Mouse (Mus musculus): Measurements from ENCODE around the gene Nek7. TPM values are rescaled to one million over a fixed set of nuclear protein-coding genes. Genes with fewer than 3 reads are reported as not detected.
A peak's percentile ranks its signal among the peaks of the same experiment; 100 is the strongest.

Nek7 gene
- polyA plus RNA-seq, 1 experiment from 2014 or later = 11.0 TPM

GRCm38 (mm10) chr1:138559213-138560101, 60.5 kb downstream of the Nek7 start:
- Histone ChIP-seq H3K36me3 (no peaks in the 10 kb centered on the region), H3K9me3 (no peaks in the 10 kb centered on the region), H3K4me3 (no peak overlapping the region), H3K4me2 (peak overlapping the region; percentile 26), H3K4me1 (replicated peaks) (peaks cover 5% of the 10 kb centered on the region; the same call in 1 of the 2 replicates), H3K9ac (no peak overlapping the region), H3K27ac (replicated peaks) (no peak overlapping the region), H3K27me3 (no peaks in the 10 kb centered on the region)
- peak; percentile 63 for ATAC-seq (ENCODE audit: low FRiP score, low read depth)
- WGBS = 15% methylated on average over 12 of the region's 12 CpGs

- no peaks in the 10 kb centered on the region for H3K9me3 ChIP-seq
- no peak overlapping the region for H3K27ac ChIP-seq (replicated peaks)
- H3K36me3 ChIP-seq = no peaks in the 10 kb centered on the region
- WGBS = 72% methylated on average over 3 of the region's 3 CpGs
- peaks cover 5% of the 10 kb centered on the region; the same call in 1 of the 2 replicates for H3K4me1 ChIP-seq (replicated peaks)
- H3K27me3 ChIP-seq = no peaks in the 10 kb centered on the region
- no peak overlapping the region for H3K4me2 ChIP-seq
- no peak overlapping the region for H3K4me3 ChIP-seq
- no peak overlapping the region for H3K9ac ChIP-seq
- ATAC-seq (ENCODE audit: low FRiP score, low read depth) = no peak
Measured at GRCm38 (mm10) chr1:138558342-138558741, 61.6 kb downstream of the Nek7 start.

DNA sequence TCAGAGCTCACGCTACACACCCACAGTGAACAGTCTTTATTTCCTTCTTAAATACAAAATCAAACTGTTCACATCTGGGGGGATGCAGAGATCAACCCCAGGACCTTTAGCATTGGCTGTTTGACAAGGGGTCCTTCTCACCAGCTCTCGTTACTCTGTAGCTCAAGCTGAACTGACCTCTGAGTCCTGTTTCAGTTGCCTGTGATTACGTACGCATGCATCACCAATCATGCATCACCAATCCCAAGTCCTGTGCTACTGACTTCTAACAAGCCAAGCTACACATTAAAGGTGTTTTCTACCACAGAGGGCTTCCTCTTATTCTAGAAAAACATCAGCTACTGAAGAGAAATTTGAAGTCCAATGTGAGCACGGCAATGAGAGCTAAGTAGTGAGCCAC, 65.0 kb downstream of the Nek7 start:
- WGBS = 87% methylated on average over 5 of the region's 5 CpGs
- no peak overlapping the region for H3K4me3 ChIP-seq
- no peak overlapping the region for H3K4me2 ChIP-seq
- H3K27ac ChIP-seq (replicated peaks) = no peak overlapping the region
- no peaks in the 10 kb centered on the region for H3K9me3 ChIP-seq
- no peaks in the 10 kb centered on the region for H3K27me3 ChIP-seq
- no peak for ATAC-seq (ENCODE audit: low FRiP score, low read depth)
- peaks cover 5% of the 10 kb centered on the region; the same call in 1 of the 2 replicates for H3K4me1 ChIP-seq (replicated peaks)
- H3K36me3 ChIP-seq = no peaks in the 10 kb centered on the region
- no peak overlapping the region for H3K9ac ChIP-seq

- Histone ChIP-seq H3K36me3 (no peaks in the 10 kb centered on the region), H3K4me1 (replicated peaks) (peaks cover 6% of the 10 kb centered on the region), H3K9ac (no peak overlapping the region), H3K27me3 (no peaks in the 10 kb centered on the region), H3K27ac (replicated peaks) (no peak overlapping the region), H3K4me3 (no peak overlapping the region), H3K9me3 (no peaks in the 10 kb centered on the region), H3K4me2 (no peak overlapping the region)
- 51% methylated on average over 6 of the region's 6 CpGs for WGBS
- no peak for ATAC-seq (ENCODE audit: low FRiP score, low read depth)
Measured at GRCm38 (mm10) chr1:138550184-138550583, 69.8 kb downstream of the Nek7 start.

- Histone ChIP-seq H3K36me3 (no peaks in the 10 kb centered on the region), H3K4me2 (no peak overlapping the region), H3K9me3 (no peaks in the 10 kb centered on the region), H3K9ac (no peak overlapping the region), H3K4me1 (replicated peaks) (no peaks in the 10 kb centered on the region), H3K27me3 (no peaks in the 10 kb centered on the region), H3K4me3 (no peak overlapping the region), H3K27ac (replicated peaks) (no peak overlapping the region)
- no peak for ATAC-seq (ENCODE audit: low FRiP score, low read depth)
- WGBS = 70% methylated on average over 1 of the region's 1 CpGs
Measured at GRCm38 (mm10) chr1:138542170-138542515, 77.8 kb downstream of the Nek7 start.

- WGBS = 76% methylated on average over 8 of the region's 8 CpGs
- no peak overlapping the region for H3K9ac ChIP-seq
- no peaks in the 10 kb centered on the region for H3K36me3 ChIP-seq
- no peak for ATAC-seq (ENCODE audit: low FRiP score, low read depth)
- H3K9me3 ChIP-seq = no peaks in the 10 kb centered on the region
- H3K27ac ChIP-seq (replicated peaks) = no peak overlapping the region
- no peak overlapping the region for H3K4me3 ChIP-seq
- no peaks in the 10 kb centered on the region for H3K27me3 ChIP-seq
- no peak overlapping the region for H3K4me2 ChIP-seq
- H3K4me1 ChIP-seq (replicated peaks) = no peaks in the 10 kb centered on the region
Measured at GRCm38 (mm10) chr1:138541495-138542169, 78.3 kb downstream of the Nek7 start.

DNA sequence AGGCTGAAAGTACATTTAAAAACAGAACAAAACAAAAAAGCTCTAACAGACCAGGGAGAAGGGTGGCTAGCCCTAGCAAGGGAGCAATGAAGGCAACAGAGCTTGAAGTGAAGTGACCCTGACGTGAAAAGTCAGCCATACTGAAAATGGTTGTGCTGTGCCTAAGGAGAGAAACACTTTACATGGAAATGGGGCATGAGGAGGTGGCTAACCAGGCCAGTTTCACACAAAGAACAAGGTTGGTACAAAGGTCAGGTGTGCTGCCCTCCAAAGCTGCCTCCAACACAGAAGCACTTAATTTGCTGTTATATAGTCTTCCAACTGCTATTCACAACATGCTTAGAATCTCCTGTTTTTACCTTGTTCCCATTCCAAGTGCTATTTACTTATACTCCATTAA, 80.2 kb downstream of the Nek7 start:
- no peaks in the 10 kb centered on the region for H3K27me3 ChIP-seq
- H3K4me1 ChIP-seq (replicated peaks) = no peaks in the 10 kb centered on the region
- ATAC-seq (ENCODE audit: low FRiP score, low read depth) = no peak
- H3K9me3 ChIP-seq = no peaks in the 10 kb centered on the region
- H3K27ac ChIP-seq (replicated peaks) = no peak overlapping the region
- no peak overlapping the region for H3K9ac ChIP-seq
- no peaks in the 10 kb centered on the region for H3K36me3 ChIP-seq
- WGBS = 38% methylated on average over 1 of the region's 1 CpGs
- H3K4me2 ChIP-seq = no peak overlapping the region
- no peak overlapping the region for H3K4me3 ChIP-seq

- Histone ChIP-seq H3K9me3 (no peaks in the 10 kb centered on the region), H3K9ac (no peak overlapping the region), H3K27me3 (no peaks in the 10 kb centered on the region), H3K27ac (replicated peaks) (no peak overlapping the region), H3K4me3 (no peak overlapping the region), H3K4me1 (replicated peaks) (no peaks in the 10 kb centered on the region), H3K36me3 (no peaks in the 10 kb centered on the region), H3K4me2 (no peak overlapping the region)
- no peak for ATAC-seq (ENCODE audit: low FRiP score, low read depth)
Measured at GRCm38 (mm10) chr1:138538217-138538616, 81.7 kb downstream of the Nek7 start.

- Histone ChIP-seq H3K4me2 (no peak overlapping the region), H3K9me3 (no peaks in the 10 kb centered on the region), H3K9ac (no peak overlapping the region), H3K27me3 (no peaks in the 10 kb centered on the region), H3K4me3 (no peak overlapping the region), H3K36me3 (no peaks in the 10 kb centered on the region), H3K27ac (replicated peaks) (no peak overlapping the region), H3K4me1 (replicated peaks) (no peaks in the 10 kb centered on the region)
- WGBS = 73% methylated on average over 16 of the region's 16 CpGs
- ATAC-seq (ENCODE audit: low FRiP score, low read depth) = no peak
Measured at GRCm38 (mm10) chr1:138535758-138536574, 84.0 kb downstream of the Nek7 start.

DNA sequence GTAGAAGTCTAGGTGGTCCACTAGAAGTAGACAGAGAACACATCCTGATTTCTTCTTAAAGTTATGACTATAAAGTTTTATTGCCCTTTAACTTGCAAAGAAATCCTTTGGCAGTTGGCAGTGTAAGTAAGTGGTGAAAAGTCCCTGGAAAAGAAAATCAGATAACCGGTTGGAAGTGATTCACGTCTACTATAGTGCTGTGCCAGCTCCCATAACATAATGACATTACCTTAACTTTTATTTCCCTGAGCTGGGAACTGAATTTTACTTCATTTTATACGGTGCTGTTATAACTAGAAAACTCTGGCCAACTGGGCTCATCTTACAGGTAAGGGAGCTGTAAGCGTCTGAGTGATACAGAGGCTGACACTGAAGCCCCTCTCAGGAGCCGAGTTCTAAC, 89.3 kb downstream of the Nek7 start:
- no peaks in the 10 kb centered on the region for H3K27me3 ChIP-seq
- H3K27ac ChIP-seq (replicated peaks) = no peak overlapping the region
- ATAC-seq (ENCODE audit: low FRiP score, low read depth) = no peak
- 96% methylated on average over 5 of the region's 5 CpGs for WGBS
- no peaks in the 10 kb centered on the region for H3K4me1 ChIP-seq (replicated peaks)
- H3K4me2 ChIP-seq = no peak overlapping the region
- H3K36me3 ChIP-seq = no peaks in the 10 kb centered on the region
- no peak overlapping the region for H3K9ac ChIP-seq
- no peak overlapping the region for H3K4me3 ChIP-seq
- no peaks in the 10 kb centered on the region for H3K9me3 ChIP-seq

DNA sequence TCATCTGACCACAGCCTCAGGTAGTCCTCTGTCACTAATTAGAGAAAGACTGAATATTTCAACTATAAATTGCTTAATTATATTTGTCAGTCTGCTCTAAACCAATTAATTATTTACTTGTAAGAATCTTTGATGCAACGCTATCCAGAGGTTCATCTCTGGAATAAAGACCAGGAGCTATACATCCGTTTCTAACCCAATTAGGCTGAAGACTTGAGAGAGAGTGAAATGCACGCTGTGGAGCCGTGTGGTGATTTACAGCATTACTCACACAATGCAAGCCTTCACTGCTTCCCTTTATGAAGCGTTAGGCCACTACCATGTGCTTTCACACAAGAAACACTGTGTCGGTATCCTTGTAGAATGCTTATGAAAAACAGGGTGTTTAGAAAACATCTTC, 96.0 kb downstream of the Nek7 start:
- Histone ChIP-seq H3K4me2 (no peak overlapping the region), H3K9ac (no peak overlapping the region), H3K9me3 (no peaks in the 10 kb centered on the region), H3K27me3 (no peaks in the 10 kb centered on the region), H3K4me3 (no peak overlapping the region), H3K4me1 (replicated peaks) (no peaks in the 10 kb centered on the region), H3K27ac (replicated peaks) (no peak overlapping the region), H3K36me3 (no peaks in the 10 kb centered on the region)
- WGBS = 60% methylated on average over 6 of the region's 6 CpGs
- no peak for ATAC-seq (ENCODE audit: low FRiP score, low read depth)

DNA sequence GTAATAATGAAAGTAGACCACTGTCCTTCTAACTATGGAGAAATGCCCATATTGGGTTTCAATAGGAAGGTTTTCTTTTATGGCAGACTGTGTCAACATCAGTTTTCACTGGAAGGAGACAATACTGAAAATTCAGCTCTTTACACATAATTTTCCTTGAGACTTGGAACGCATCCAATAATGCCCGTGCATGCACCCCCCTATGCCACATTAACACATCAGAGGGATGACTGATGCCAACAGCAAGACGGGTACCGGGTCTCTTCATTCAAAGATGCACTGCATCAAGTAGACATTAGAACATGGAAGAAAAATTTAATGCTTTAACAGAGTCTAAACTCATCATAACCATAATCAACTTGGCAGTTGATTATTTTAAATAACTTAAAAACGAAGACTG, 101.7 kb downstream of the Nek7 start:
- 46% methylated on average over 5 of the region's 5 CpGs for WGBS
- no peak overlapping the region for H3K9ac ChIP-seq
- no peaks in the 10 kb centered on the region for H3K36me3 ChIP-seq
- no peak overlapping the region for H3K4me3 ChIP-seq
- no peak overlapping the region for H3K27ac ChIP-seq (replicated peaks)
- H3K4me1 ChIP-seq (replicated peaks) = no peaks in the 10 kb centered on the region
- no peaks in the 10 kb centered on the region for H3K9me3 ChIP-seq
- no peak for ATAC-seq (ENCODE audit: low FRiP score, low read depth)
- H3K27me3 ChIP-seq = no peaks in the 10 kb centered on the region
- no peak overlapping the region for H3K4me2 ChIP-seq

Measured in hindbrain, embryonic 15.5 days (tissue).